10 mouse cellular contexts compared by ENCODE assay signal in genomic region chr7:68843374-68843773, GRCm38 (mm10).
DNase-seq lines count a peak whose midpoint lies in the region; ATAC-seq lines count a peak whose summit lies in the region.
"Had no signal": no experiment of that assay in that cellular context is flagged by ENCODE, and none has a peak within 500 bp of the region (broad histone marks: within the 10 kb centered on the region; RNA-seq: fewer than 3 reads in every experiment).

No protein-coding gene starts in this region.

- no peak overlapping the region for H3K27ac ChIP-seq in hindbrain, embryonic 11.5 days (ENCODE audit: low read depth, low read length)
- no peak overlapping the region for H3K27ac ChIP-seq in hindbrain, embryonic 14.5 days
- H3K27ac ChIP-seq in embryonic facial prominence, embryonic 11.5 days (replicated peaks; ENCODE audit: low read depth, low read length) = no peak overlapping the region
- no peak overlapping the region for H3K27ac ChIP-seq in neural tube, embryonic 11.5 days (ENCODE audit: low read depth, low read length)
- H3K27ac ChIP-seq in forebrain, embryonic 15.5 days (replicated peaks) = no peak overlapping the region
- H3K27ac ChIP-seq in hindbrain, embryonic 16.5 days (ENCODE audit: low read depth, low read length) = no peak overlapping the region
- H3K27ac ChIP-seq: hindbrain, embryonic 15.5 days; limb, embryonic 15.5 days had no signal

- no peaks in the 10 kb centered on the region for H3K4me1 ChIP-seq in hindbrain, embryonic 11.5 days (replicated peaks; ENCODE audit: control insufficient read depth, insufficient read depth, low read length)
- no peaks in the 10 kb centered on the region for H3K4me1 ChIP-seq in hindbrain, embryonic 14.5 days (replicated peaks; ENCODE audit: control insufficient read depth, insufficient read depth, low read length)
- H3K4me1 ChIP-seq in embryonic facial prominence, embryonic 11.5 days (ENCODE audit: control insufficient read depth, insufficient read depth, low read length) = no peaks in the 10 kb centered on the region
- no peaks in the 10 kb centered on the region for H3K4me1 ChIP-seq in neural tube, embryonic 11.5 days (ENCODE audit: control insufficient read depth, insufficient read depth, low read length)
- H3K4me1 ChIP-seq in forebrain, embryonic 15.5 days = no peaks in the 10 kb centered on the region
- no peaks in the 10 kb centered on the region for H3K4me1 ChIP-seq in hindbrain, embryonic 16.5 days (ENCODE audit: control insufficient read depth, insufficient read depth, low read depth, low read length)
- H3K4me1 ChIP-seq: hindbrain, embryonic 15.5 days; limb, embryonic 15.5 days had no signal

- 60% methylated on average over 4 of the region's 4 CpGs for WGBS in hindbrain, embryonic 11.5 days
- WGBS in hindbrain, embryonic 14.5 days = 58% methylated on average over 4 of the region's 4 CpGs
- 40% methylated on average over 4 of the region's 4 CpGs for WGBS in embryonic facial prominence, embryonic 11.5 days
- 54% methylated on average over 4 of the region's 4 CpGs for WGBS in neural tube, embryonic 11.5 days
- 46% methylated on average over 4 of the region's 4 CpGs for WGBS in forebrain, embryonic 15.5 days
- 59% methylated on average over 4 of the region's 4 CpGs for WGBS in hindbrain, embryonic 16.5 days

- DNase-seq in hindbrain, embryonic 11.5 days (ENCODE audit: low spot score) = peak; percentile 22
- DNase-seq in hindbrain, embryonic 14.5 days (ENCODE audit: low spot score) = no peak
- DNase-seq in thymus, postnatal 0 days (ENCODE audit: low spot score) = peak; percentile 21
- no peak for DNase-seq in thymus, adult 18-20 months
- DNase-seq in embryonic facial prominence, embryonic 11.5 days (ENCODE audit: low spot score) = peak; percentile 22
- DNase-seq in neural tube, embryonic 11.5 days (ENCODE audit: low spot score) = peak; percentile 23

- no peaks in the 10 kb centered on the region for H3K36me3 ChIP-seq in hindbrain, embryonic 11.5 days (ENCODE audit: control insufficient read depth, insufficient read depth, low read length)
- no peaks in the 10 kb centered on the region for H3K36me3 ChIP-seq in hindbrain, embryonic 14.5 days (replicated peaks; ENCODE audit: control insufficient read depth, insufficient read depth)
- H3K36me3 ChIP-seq in embryonic facial prominence, embryonic 11.5 days (replicated peaks; ENCODE audit: control insufficient read depth, insufficient read depth, low read depth, low read length) = no peaks in the 10 kb centered on the region
- H3K36me3 ChIP-seq in neural tube, embryonic 11.5 days (ENCODE audit: control insufficient read depth, insufficient read depth, low read length) = no peaks in the 10 kb centered on the region
- H3K36me3 ChIP-seq in forebrain, embryonic 15.5 days = no peaks in the 10 kb centered on the region
- no peaks in the 10 kb centered on the region for H3K36me3 ChIP-seq in hindbrain, embryonic 16.5 days (ENCODE audit: control insufficient read depth, insufficient read depth, low read length)
- H3K36me3 ChIP-seq: hindbrain, embryonic 15.5 days; limb, embryonic 15.5 days had no signal

- no peaks in the 10 kb centered on the region for H3K27me3 ChIP-seq in hindbrain, embryonic 11.5 days (ENCODE audit: control insufficient read depth, insufficient read depth, low read length)
- H3K27me3 ChIP-seq in hindbrain, embryonic 14.5 days (ENCODE audit: control insufficient read depth, insufficient read depth, low read length) = no peaks in the 10 kb centered on the region
- no peaks in the 10 kb centered on the region for H3K27me3 ChIP-seq in embryonic facial prominence, embryonic 11.5 days (ENCODE audit: control insufficient read depth, insufficient read depth, low read length)
- H3K27me3 ChIP-seq in neural tube, embryonic 11.5 days (ENCODE audit: control insufficient read depth, insufficient read depth, low read length) = no peaks in the 10 kb centered on the region
- H3K27me3 ChIP-seq in forebrain, embryonic 15.5 days = no peaks in the 10 kb centered on the region
- no peaks in the 10 kb centered on the region for H3K27me3 ChIP-seq in hindbrain, embryonic 16.5 days (replicated peaks; ENCODE audit: control insufficient read depth, insufficient read depth, low read length)
- H3K27me3 ChIP-seq: hindbrain, embryonic 15.5 days; limb, embryonic 15.5 days had no signal

- no peak for ATAC-seq in hindbrain, embryonic 11.5 days (ENCODE audit: low FRiP score)
- no peak for ATAC-seq in hindbrain, embryonic 14.5 days (ENCODE audit: low FRiP score)
- no peak for ATAC-seq in embryonic facial prominence, embryonic 11.5 days (replicated peaks; ENCODE audit: insufficient number of reproducible peaks, low FRiP score, low TSS enrichment, low read depth)
- no peak for ATAC-seq in neural tube, embryonic 11.5 days (ENCODE audit: insufficient read depth, low FRiP score, low TSS enrichment)
- ATAC-seq in forebrain, embryonic 15.5 days (replicated peaks) = no peak
- no peak for ATAC-seq in hindbrain, embryonic 16.5 days

- no peak overlapping the region for H3K4me2 ChIP-seq in hindbrain, embryonic 11.5 days (replicated peaks; ENCODE audit: low read depth, low read length)
- H3K4me2 ChIP-seq in hindbrain, embryonic 14.5 days (replicated peaks) = no peak overlapping the region
- H3K4me2 ChIP-seq in embryonic facial prominence, embryonic 11.5 days (ENCODE audit: low read depth, low read length) = no peak overlapping the region
- H3K4me2 ChIP-seq in neural tube, embryonic 11.5 days (ENCODE audit: low read depth) = no peak overlapping the region
- no peak overlapping the region for H3K4me2 ChIP-seq in forebrain, embryonic 15.5 days (replicated peaks)
- H3K4me2 ChIP-seq in hindbrain, embryonic 16.5 days (ENCODE audit: low read length) = no peak overlapping the region
- H3K4me2 ChIP-seq: hindbrain, embryonic 15.5 days; limb, embryonic 15.5 days had no signal

- no peak overlapping the region for H3K4me3 ChIP-seq in hindbrain, embryonic 11.5 days (ENCODE audit: low read depth, low read length)
- no peak overlapping the region for H3K4me3 ChIP-seq in hindbrain, embryonic 14.5 days (replicated peaks; ENCODE audit: low read length)
- no peak overlapping the region for H3K4me3 ChIP-seq in embryonic facial prominence, embryonic 11.5 days (ENCODE audit: low read depth, low read length)
- no peak overlapping the region for H3K4me3 ChIP-seq in neural tube, embryonic 11.5 days (ENCODE audit: low read depth, low read length)
- no peak overlapping the region for H3K4me3 ChIP-seq in forebrain, embryonic 15.5 days
- H3K4me3 ChIP-seq in hindbrain, embryonic 16.5 days (ENCODE audit: low read length) = no peak overlapping the region
- H3K4me3 ChIP-seq: hindbrain, embryonic 15.5 days; limb, embryonic 15.5 days had no signal

- H3K9ac ChIP-seq in hindbrain, embryonic 11.5 days (ENCODE audit: low read depth, low read length) = no peak overlapping the region
- H3K9ac ChIP-seq in hindbrain, embryonic 14.5 days = no peak overlapping the region
- no peak overlapping the region for H3K9ac ChIP-seq in embryonic facial prominence, embryonic 11.5 days (replicated peaks; ENCODE audit: low read length)
- no peak overlapping the region for H3K9ac ChIP-seq in neural tube, embryonic 11.5 days (ENCODE audit: low read length)
- no peak overlapping the region for H3K9ac ChIP-seq in forebrain, embryonic 15.5 days (replicated peaks)
- no peak overlapping the region for H3K9ac ChIP-seq in hindbrain, embryonic 16.5 days (ENCODE audit: low read depth, low read length)
- H3K9ac ChIP-seq: hindbrain, embryonic 15.5 days; limb, embryonic 15.5 days had no signal

- H3K9me3 ChIP-seq in hindbrain, embryonic 11.5 days (ENCODE audit: control insufficient read depth, low read length) = no peaks in the 10 kb centered on the region
- no peaks in the 10 kb centered on the region for H3K9me3 ChIP-seq in hindbrain, embryonic 14.5 days (ENCODE audit: control insufficient read depth, low read length)
- H3K9me3 ChIP-seq in embryonic facial prominence, embryonic 11.5 days (replicated peaks; ENCODE audit: control insufficient read depth, low read length) = no peaks in the 10 kb centered on the region
- no peaks in the 10 kb centered on the region for H3K9me3 ChIP-seq in neural tube, embryonic 11.5 days (ENCODE audit: control insufficient read depth, low read length)
- H3K9me3 ChIP-seq in forebrain, embryonic 15.5 days = no peaks in the 10 kb centered on the region
- H3K9me3 ChIP-seq in hindbrain, embryonic 16.5 days (ENCODE audit: control insufficient read depth, low read length) = no peaks in the 10 kb centered on the region
- H3K9me3 ChIP-seq: hindbrain, embryonic 15.5 days; limb, embryonic 15.5 days had no signal

Comparison
In these comparisons a context has a peak if more than half of its experiments do, and no peak if none do; other contexts are left out.
1. DNase-seq: peak in hindbrain, embryonic 11.5 days (single experiment), thymus, postnatal 0 days (single experiment), embryonic facial prominence, embryonic 11.5 days (single experiment) and neural tube, embryonic 11.5 days (single experiment); none in hindbrain, embryonic 14.5 days (single experiment) and thymus, adult 18-20 months (0 of 2).